Mouse (Mus musculus) common myeloid progenitor, adult 5-6 weeks (primary cell): ENCODE data around the gene Acbd3. TPM values are rescaled to one million over a fixed set of nuclear protein-coding genes. Genes with fewer than 3 reads are reported as not detected.

Experiments used
- ATAC-seq: replicated peaks from 2 replicates; pipeline ENCODE4 v1.8.0; 2016; ENCODE audit warnings: low read depth, mild to moderate bottlenecking, moderate TSS enrichment, inconsistent platforms; ENCODE audit not compliant: poor library complexity, severe bottlenecking
- total RNA-seq: library from RNA; stranded (forward); fragments of 200-1000, 187-1606 nt; gene quantifications from 2 replicates; pipeline ENCODE4 v1.2.3, GENCODE M21; 2017

Acbd3 gene
- total RNA-seq, 1 experiment from 2014 or later: 38.8 TPM

DNA sequence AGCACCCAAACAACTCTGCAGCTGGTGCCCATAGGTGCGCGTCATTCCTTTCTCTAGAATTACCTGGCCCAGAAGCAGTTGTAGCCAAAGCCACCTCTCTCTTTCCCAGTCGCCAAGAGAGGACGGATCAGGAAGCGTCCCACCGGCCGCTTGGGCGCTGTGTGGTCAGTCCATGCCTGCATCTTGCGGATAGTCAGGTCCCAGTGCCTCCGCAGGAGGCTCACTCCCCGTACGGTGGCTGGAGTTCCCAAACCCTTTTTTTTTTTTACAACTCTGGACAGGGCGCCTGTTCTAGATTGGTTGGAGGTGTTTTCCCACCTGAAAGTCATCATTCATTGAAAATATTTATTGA, 52.5 kb downstream of the Acbd3 start:
- peak; percentile 19 for ATAC-seq

DNA sequence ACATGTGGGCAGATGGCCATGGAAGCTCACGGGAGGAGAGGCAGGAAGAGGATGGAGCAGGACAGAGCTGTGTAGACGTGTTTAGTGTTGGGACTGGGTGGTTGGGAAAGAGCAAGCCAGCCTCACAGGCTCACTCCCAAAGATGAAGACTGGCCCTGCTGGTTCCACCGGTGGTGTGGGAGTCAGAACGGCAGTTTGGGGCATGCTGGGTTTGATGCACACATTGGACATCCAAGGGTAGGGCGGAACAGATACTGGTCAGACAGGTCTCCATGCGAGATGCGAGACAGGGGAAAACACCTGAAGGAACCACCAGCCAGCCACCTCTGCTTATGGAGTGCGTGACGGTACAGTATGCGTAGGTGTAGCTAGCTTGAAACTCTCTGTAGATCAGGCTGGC, 53.1 kb downstream of the Acbd3 start:
- no peak for ATAC-seq

DNA sequence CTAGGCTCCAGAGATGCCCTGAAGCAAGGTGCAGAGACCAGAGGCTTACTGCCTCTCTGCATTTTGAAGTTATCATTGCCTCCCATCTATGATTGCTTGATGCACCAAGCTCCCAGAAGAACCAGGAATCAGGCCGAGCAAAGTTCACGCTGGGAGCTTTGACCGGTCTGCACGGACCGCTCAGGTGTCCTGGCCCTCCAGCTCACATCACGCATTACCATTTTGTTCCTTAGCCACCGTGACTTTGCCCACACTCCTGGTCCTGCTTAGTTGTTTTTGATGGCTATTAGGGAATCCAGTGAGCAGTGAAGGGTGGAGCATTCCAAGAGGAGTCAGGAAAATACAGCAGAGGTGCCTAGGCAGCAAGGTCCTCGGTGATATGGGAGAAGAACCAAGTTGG, 54.4 kb downstream of the Acbd3 start:
- no peak for ATAC-seq

DNA sequence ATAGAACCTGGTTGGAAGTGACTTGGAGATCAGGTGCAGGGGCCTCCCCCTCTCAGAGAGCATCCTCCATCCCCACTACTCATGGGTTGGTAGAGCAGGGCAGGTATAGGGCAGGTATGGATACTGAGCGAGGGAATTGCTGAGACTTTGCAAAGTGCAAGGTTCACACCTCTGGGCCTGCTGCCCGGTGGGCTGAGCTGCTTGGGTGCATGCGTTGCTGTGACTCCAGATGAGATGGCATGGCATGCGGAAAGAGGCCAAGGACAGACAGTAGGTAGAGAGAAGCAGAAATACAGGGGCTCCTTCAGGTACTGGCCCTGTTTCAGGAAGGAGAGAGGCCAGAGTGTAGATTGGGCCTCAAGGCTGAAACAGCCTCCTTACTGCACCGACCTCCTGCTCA, 55.4 kb downstream of the Acbd3 start:
- ATAC-seq: no peak

DNA sequence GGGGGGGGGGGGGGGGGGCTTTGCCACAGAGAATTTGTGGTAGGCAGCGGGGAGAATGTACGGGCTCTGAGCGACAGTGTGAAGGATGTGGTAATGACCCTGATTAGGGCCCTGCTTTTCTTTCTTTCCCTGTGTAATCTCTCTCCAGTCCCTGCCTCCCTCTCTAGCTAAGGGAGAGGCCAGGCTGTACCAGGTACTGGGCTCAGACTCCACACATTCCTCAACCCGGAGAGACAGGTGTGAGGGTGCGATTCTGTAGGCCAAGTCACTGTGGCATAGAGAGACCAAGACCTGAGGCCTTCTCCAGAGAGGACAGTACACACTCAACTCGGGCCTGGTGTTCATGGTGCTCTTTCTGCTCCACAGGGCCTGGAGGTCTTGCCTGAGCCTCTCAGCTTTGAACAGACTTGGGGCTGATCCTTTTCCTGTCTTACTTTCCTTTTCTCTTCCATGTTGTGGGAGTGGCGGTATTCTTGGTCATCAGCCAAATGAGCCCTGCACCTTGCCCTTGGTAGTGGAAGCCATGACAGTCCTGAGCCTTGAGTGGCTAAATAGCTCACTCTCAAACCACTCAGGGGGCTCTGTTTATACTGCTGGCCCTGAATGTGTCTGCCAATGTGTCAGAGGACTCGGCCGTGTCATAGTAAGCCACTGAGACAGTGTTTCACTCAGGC, 57.2 kb downstream of the Acbd3 start:
- ATAC-seq: no peak

DNA sequence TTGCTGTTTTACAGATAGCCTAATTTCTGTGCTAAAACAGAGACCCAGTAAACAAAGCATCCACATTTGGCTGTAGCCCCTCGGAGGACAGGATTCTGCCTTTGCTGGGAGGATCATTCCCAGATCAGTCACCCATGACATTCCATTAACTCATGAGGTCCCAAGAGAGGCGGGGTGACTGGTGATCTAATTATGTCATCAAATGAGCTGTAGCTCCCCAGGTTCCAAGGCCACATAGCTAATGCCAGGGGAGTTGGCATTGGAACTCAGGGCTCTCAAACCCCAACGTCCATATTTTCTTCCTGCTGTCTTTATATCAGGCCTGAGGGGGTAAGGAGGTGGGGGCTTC, 57.7 kb downstream of the Acbd3 start:
- no peak for ATAC-seq

DNA sequence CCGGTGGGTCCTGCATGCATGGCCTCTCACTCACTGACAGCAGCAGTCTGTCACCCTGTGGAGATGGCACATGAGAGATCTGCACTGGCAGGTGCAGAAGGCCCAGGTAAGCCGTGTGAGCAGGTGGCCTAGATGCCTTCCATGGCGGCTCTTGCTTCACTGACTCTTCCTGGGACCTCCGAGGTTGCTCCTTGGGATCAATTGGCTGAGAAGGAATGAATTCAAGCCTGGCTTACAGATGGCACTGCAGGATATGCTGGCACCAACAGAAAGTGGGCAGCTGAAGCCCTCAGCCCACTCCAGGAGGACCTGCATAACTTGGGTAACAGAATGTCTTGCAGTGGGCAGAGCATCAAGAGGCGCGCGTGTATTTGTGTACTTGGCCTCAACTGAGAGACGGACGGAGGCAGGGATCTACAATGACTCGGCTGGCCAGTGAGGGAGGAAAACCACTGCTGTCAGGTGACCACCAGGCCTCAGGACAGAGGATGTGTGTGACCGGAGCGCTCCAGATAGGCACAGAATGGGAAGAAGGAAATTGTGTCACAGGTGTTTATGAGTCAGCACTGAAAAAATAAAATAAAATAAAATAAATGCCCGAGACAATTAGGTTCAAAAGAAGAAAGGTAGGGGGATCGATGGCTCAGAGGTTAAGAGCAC, 66.1 kb downstream of the Acbd3 start:
- no peak for ATAC-seq

DNA sequence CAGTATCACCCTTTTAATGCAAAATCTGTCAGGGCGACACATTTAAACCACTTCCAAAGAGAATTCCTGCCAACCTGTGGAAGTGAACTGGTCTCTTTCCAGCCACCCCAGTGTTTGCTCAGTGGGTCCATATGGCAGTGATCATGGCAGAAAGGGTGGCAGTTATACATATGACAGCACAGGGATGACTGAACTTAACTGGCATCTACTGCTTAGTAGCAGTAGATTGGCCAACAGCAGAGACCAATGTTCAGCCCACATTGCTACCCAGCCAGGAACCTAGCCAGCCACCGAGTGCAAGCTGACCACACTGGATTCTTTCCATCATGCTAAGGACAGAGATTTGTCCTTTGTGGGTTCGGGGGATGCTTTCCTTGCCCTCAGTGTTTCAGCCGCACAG, 67.0 kb downstream of the Acbd3 start:
- ATAC-seq: no peak

DNA sequence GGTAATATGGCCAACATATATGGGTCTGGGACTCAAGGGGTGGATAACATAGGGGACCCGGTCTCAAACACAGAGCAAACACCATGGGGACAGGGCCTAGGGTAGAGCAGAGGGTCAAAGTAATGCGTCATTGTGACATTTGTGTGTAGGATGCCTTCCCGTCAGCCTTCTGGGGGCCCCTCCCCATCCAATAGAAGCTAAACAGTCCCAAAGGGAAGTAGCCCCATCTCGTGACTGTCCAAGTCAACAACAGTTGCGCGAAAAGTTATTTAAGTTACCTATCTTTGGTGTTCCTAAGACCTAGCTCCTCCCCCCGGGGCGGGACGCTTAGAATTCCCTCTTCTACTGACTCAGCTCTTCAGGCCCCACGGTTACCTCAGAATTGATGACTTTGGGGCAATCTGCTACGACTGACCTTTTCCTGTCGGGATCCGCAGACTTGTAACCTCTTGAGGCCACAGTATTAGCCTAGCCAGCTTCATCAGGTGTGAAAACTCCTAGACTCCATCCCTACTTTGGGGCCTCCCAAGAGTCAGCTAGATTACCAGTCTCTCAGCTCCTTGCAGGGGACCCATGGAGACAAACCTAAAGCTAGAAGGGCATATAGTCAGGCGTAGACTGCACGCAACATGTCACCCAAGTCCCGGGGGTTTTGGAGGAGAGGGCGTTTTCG, 67.7 kb downstream of the Acbd3 start:
- peak; percentile 61 for ATAC-seq

DNA sequence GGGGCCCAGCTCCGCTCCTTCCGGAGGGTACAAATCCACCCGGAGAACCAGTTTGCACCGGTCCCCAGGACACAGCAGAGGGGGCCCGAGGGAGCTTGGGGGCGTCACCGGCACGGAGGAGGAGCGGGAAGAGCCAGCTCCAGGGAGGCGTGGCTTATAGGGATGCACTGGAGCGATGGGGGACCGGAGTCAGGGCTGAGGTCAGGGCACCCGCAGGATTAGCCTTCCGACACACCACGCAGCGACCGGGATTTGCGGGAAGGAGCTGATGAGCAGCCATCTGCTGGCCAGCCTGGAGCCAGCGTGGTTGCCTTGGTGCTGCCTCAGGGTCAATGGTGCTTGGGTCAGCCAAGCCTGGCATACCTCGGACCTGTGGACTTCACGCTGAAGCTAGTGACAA, 68.3 kb downstream of the Acbd3 start:
- ATAC-seq: peak; percentile 29

DNA sequence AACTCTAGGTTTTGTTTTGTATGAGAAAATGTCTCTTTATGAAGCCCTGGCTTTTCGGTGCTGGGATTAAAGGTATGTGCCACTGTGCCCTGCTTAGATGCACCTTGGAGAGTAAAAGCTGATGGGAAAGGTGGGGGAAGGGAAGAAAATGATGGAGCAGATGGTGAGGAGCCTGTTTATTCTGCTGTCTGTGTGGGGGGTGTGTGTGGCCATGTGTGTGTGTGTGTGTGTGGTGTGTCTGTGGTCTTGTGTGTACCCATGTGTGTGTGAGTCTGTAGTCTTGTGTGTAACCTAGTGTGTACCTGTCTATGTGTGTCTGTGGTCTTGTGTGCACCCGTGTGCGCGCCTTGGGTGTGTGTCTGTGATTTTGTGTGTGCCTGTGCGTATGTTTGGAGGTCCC, 72.8 kb downstream of the Acbd3 start:
- peak; percentile 14; the same call in 1 of the 2 replicates for ATAC-seq

DNA sequence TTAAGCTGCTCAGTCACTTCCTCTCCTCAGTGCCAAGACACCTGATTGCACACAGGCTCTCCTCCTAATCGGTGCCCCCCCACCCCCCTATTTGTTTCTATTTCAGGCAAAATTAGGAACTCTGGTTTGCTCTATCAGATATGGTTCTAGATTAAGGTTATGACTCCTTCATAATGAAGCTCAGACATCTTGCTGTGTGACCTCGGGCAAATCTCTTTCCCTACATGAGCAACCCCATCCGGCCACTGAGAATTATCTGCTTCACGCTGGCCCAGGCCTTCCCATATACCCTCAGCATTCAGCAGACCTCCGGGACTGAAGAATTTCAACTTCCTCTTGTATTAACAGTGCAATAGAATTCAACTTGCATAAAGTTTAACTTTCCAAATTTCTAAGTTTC, 73.4 kb downstream of the Acbd3 start:
- ATAC-seq: peak; percentile 93

DNA sequence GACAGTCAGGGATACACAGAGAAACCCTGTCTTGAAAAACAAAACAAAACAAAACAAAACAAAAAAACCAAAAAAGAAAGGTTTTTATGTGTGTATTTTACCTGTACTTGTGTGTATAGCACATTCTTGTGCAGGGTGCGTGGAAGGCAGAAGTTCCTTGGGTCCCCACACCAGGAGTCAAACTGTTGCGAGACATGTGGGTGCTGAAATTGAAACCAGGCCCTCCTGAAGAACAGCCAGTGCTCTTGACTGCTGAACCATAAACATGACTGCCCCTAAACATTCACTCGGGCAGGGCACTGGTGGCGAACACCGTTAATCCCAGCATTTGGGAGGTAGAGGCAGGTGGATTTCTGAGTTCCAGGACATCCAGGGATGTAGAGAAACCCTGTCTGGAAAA, 74.2 kb downstream of the Acbd3 start:
- ATAC-seq: no peak

DNA sequence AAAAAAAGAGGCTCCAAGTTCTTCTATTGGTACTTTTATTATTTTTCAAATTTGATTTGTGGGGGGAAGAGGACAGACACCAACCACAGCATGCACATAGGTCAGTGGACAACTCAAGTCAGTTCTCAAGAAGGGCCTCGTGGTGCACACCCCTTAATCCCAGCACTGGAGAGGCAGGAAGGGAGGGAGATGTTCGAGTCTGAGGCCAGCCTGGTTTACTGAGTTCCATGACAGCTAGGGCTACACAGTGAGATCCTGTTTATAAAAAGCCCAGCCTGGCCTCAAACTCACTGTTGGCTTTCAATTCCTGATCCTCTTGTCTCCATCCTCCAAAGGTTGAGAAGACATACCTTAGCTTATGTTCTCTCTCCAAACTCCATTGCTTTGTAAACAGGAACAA, 75.0 kb downstream of the Acbd3 start:
- no peak for ATAC-seq

DNA sequence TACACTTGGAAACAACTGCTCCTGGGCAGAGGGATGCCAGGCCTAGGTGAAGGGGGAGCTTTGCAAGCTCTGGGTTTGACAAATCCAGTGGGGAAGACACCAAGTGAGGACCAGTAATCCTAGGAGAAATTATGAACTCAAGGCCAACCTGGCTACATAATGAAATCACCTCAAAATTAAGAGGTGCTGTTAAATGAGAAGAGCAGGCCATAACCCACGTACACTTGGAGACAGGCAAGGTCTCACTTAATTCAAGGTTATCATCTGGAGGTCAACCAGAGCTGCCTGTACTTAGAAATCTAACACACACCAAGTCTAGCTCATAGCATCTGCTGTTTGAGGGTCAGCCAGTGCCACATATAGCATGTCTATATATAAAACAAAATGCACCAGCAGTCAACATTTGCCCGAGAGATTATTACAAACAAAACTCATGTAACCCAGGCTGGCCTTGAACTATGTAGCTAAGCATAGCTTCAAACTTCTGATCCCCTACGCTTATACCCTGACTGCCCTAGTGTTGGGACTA, 75.7 kb downstream of the Acbd3 start:
- ATAC-seq: no peak

Other genes starting within 250 kb of the Acbd3 start
- gene Stum, start 242.5 kb upstream of the Acbd3 start, total RNA-seq: not detected in 2 replicates
- 215 and 222 TPM in 2 replicates for gene Parp1, start 157.1 kb upstream of the Acbd3 start, total RNA-seq
- 38.8 and 54.7 TPM in 2 replicates for gene Lin9, start 84.9 kb upstream of the Acbd3 start, total RNA-seq
- gene Mixl1, start 29.0 kb upstream of the Acbd3 start, total RNA-seq: not detected in 2 replicates
- gene H3f3a, start 87.9 kb downstream of the Acbd3 start, total RNA-seq: 1,892 and 2,280 TPM in 2 replicates
- 42.4 and 47.0 TPM in 2 replicates for gene Sde2, start 125.1 kb downstream of the Acbd3 start, total RNA-seq
- gene Lefty2, start 167.1 kb downstream of the Acbd3 start, total RNA-seq: not detected in 2 replicates
- gene Pycr2, start 178.2 kb downstream of the Acbd3 start, total RNA-seq: 20.5 and 30.5 TPM in 2 replicates
- 0.82 and 3.3 TPM in 2 replicates for gene Lefty1, start 209.0 kb downstream of the Acbd3 start, total RNA-seq
- 9.7 and 11.6 TPM in 2 replicates for gene Tmem63a, start 216.3 kb downstream of the Acbd3 start, total RNA-seq